Mouse (Mus musculus) right cerebral cortex, adult 2 months (tissue): ENCODE data around the gene Slc6a3.

Source experiments
- DNase-seq, 2 experiments: peaks; one replicate each; pipeline ENCODE4 v3.0.0; 2021 to 2022; ENCODE audit warnings: low spot score in 2 of 2

Gene Slc6a3

GRCm38 (mm10) chr13:73591488-73591887, 54.9 kb downstream of the Slc6a3 start:
- no peak for DNase-seq

- no peak for DNase-seq
These were observed 56.0 kb downstream of the Slc6a3 start for GRCm38 (mm10) chr13:73592546-73592945.

GRCm38 (mm10) chr13:73596276-73596675, 59.7 kb downstream of the Slc6a3 start:
- no peak for DNase-seq

- DNase-seq = no peak
These were observed 63.7 kb downstream of the Slc6a3 start for GRCm38 (mm10) chr13:73600217-73600616.

- DNase-seq = no peak
These were observed 66.5 kb downstream of the Slc6a3 start for GRCm38 (mm10) chr13:73603046-73603445.

GRCm38 (mm10) chr13:73603522-73604155, 67.1 kb downstream of the Slc6a3 start, which contains the start of gene Clptm1l:
Gene Clptm1l, plus strand, starts transcription at chr13:73604006.
- peak; percentile 99 for DNase-seq

- DNase-seq = no peak
These were observed 67.8 kb downstream of the Slc6a3 start for GRCm38 (mm10) chr13:73604156-73604957.

DNA sequence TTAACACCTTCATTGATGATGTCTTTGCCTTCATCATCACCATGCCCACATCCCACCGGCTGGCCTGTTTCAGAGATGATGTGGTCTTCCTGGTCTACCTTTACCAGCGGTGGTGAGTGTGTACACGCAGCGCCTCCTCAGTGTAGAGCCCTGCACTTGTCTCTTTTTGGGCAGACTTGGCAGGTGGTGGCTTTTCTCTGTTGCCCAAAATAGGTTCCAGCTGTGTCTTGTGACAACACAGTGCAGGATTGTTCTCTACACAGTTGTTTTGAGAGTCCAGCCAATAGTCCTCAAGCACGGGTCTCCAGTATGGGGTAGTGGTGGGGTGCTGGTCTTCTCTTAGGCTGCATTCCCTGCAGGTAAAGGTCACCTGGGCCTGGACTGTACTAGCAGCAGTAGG, 81.9 kb downstream of the Slc6a3 start:
- no peak for DNase-seq

- no peak for DNase-seq
These were observed 84.1 kb downstream of the Slc6a3 start for GRCm38 (mm10) chr13:73620637-73621036.

DNA sequence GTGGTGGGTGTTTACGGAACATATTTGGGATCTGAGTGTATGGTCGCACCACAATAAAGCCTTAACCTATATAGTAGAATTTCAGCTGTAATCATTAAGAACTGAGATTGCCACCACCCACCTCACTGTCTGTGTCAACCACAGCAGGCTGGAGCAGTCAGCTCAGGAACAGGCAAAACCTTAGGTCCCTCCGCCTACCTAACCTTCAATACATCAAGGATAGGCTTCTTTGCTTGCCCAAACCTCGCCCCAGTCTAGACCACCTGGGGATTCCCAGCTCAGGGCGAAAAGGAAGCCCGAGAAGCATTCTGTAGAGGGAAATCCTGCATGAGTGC, 89.8 kb downstream of the Slc6a3 start:
- no peak for DNase-seq

DNA sequence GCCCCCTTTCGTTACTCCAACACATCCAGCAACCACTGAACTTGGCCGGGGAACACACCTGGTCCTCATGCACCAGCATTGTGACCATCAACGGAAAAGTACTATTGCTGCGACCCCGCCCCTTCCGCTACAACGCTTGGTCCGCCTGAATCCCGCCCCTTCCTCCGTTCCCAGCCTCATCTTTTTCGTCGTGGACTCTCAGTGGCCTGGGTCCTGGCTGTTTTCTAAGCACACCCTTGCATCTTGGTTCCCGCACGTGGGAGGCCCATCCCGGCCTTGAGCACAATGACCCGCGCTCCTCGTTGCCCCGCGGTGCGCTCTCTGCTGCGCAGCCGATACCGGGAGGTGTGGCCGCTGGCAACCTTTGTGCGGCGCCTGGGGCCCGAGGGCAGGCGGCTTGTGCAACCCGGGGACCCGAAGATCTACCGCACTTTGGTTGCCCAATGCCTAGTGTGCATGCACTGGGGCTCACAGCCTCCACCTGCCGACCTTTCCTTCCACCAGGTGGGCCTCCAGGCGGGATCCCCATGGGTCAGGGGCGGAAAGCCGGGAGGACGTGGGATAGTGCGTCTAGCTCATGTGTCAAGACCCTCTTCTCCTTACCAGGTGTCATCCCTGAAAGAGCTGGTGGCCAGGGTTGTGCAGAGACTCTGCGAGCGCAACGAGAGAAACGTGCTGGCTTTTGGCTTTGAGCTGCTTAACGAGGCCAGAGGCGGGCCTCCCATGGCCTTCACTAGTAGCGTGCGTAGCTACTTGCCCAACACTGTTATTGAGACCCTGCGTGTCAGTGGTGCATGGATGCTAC, 90.4 kb downstream of the Slc6a3 start, which contains the start of gene Tert:
Gene Tert (plus strand): TSS at position 167 of the 805 bp plus-strand sequence.
- DNase-seq = peak; percentile 42 to 44
